Mouse (Mus musculus) embryonic facial prominence, embryonic 12.5 days (tissue): Measurements from ENCODE around the gene Myo1f. TPM values are rescaled to one million over a fixed set of nuclear protein-coding genes. Genes with fewer than 3 reads are reported as not detected.

ENCODE experiments used
- ATAC-seq: fragments of 200-750 bp; cut with Nextera tagmentation; 2 replicates; pipeline ENCODE4 v1.8.0; 2017; ENCODE audit not compliant: insufficient number of reproducible peaks, insufficient read depth, low FRiP score, low TSS enrichment
- H3K27ac ChIP-seq: fragments of 300-500 bp; sonication (generic); 2 replicates; pipeline ENCODE4 v1.5.1; 2016; ENCODE audit warnings: mild to moderate bottlenecking
- H3K27me3 ChIP-seq: fragments of 300-500 bp; sonication (generic); 2 replicates; pipeline ENCODE4 v1.6.1; 2016; ENCODE audit warnings: mild to moderate bottlenecking, moderate library complexity
- H3K36me3 ChIP-seq: fragments of 300-500 bp; sonication (generic); 2 replicates; pipeline ENCODE4 v1.6.1; 2016; ENCODE audit warnings: mild to moderate bottlenecking
- H3K4me1 ChIP-seq: fragments of 300-500 bp; sonication (generic); 2 replicates; pipeline ENCODE4 v1.6.1; 2016
- H3K4me2 ChIP-seq: fragments of 300-500 bp; sonication (generic); replicated peaks from 2 replicates; pipeline ENCODE4 v1.6.1; 2016; ENCODE audit warnings: mild to moderate bottlenecking, moderate library complexity
- H3K4me3 ChIP-seq: fragments of 300-500 bp; sonication (generic); 2 replicates; pipeline ENCODE4 v1.5.1; 2016; ENCODE audit warnings: mild to moderate bottlenecking
- H3K9ac ChIP-seq: fragments of 300-500 bp; sonication (generic); 2 replicates; pipeline ENCODE4 v1.6.1; 2016; ENCODE audit warnings: mild to moderate bottlenecking, moderate library complexity
- H3K9me3 ChIP-seq: fragments of 300-500 bp; sonication (generic); 2 replicates; pipeline ENCODE4 v1.6.1; 2016; ENCODE audit warnings: mild to moderate bottlenecking, moderate library complexity
- WGBS: fragments of 180-500 bp; shearing (Covaris S2); methylation state at CpG from one replicate; pipeline ENCODE4 v1.1.7; 2016; 5-methylcytosine and 5-hydroxymethylcytosine counted together
- polyA plus RNA-seq: library from polyadenylated mRNA; unstranded; fragments of >200 nt; fragmentation: Nextera tagmentation; extraction: Ambion mirVana; gene quantifications from 2 replicates; pipeline ENCODE4 v1.2.1, GENCODE M21; 2016

Gene Myo1f
- polyA plus RNA-seq, 1 experiment from 2014 or later = 3.6 TPM

- Histone ChIP-seq H3K27me3 (no peaks in the 10 kb centered on the region), H3K27ac (no peak overlapping the region), H3K9ac (no peak overlapping the region), H3K9me3 (no peaks in the 10 kb centered on the region), H3K4me3 (no peak overlapping the region), H3K36me3 (peaks cover 67% of the 10 kb centered on the region), H3K4me1 (no peaks in the 10 kb centered on the region), H3K4me2 (no peak overlapping the region)
- WGBS = 85% methylated on average over 3 of the region's 3 CpGs
- no peak for ATAC-seq
Observed at GRCm38 (mm10) chr17:33539106-33539675, 16.3 kb upstream of the Myo1f start.

GRCm38 (mm10) chr17:33539878-33540277 lies 15.6 kb upstream of the Myo1f start:
- Histone ChIP-seq H3K4me1 (no peaks in the 10 kb centered on the region), H3K36me3 (peaks cover 67% of the 10 kb centered on the region), H3K4me3 (no peak overlapping the region), H3K27me3 (no peaks in the 10 kb centered on the region), H3K9me3 (no peaks in the 10 kb centered on the region), H3K27ac (no peak overlapping the region), H3K9ac (no peak overlapping the region), H3K4me2 (no peak overlapping the region)
- ATAC-seq = no peak
- WGBS = 90% methylated on average over 4 of the region's 4 CpGs

- no peak overlapping the region for H3K4me2 ChIP-seq
- no peaks in the 10 kb centered on the region for H3K4me1 ChIP-seq
- H3K4me3 ChIP-seq = no peak overlapping the region
- no peak overlapping the region for H3K27ac ChIP-seq
- no peaks in the 10 kb centered on the region for H3K27me3 ChIP-seq
- no peaks in the 10 kb centered on the region for H3K9me3 ChIP-seq
- ATAC-seq = no peak
- peaks cover 83% of the 10 kb centered on the region for H3K36me3 ChIP-seq
- no peak overlapping the region for H3K9ac ChIP-seq
- WGBS = 94% methylated on average over 6 of the region's 6 CpGs
Observed at GRCm38 (mm10) chr17:33549212-33549611, 6.3 kb upstream of the Myo1f start.

GRCm38 (mm10) chr17:33550388-33550787 lies 5.1 kb upstream of the Myo1f start:
- no peak overlapping the region for H3K27ac ChIP-seq
- no peaks in the 10 kb centered on the region for H3K27me3 ChIP-seq
- H3K9ac ChIP-seq = 0 out of 2 replicates have a peak overlapping the region, but pooled peaks have one; percentile 10
- ATAC-seq = no peak
- H3K9me3 ChIP-seq = no peaks in the 10 kb centered on the region
- no peak overlapping the region for H3K4me2 ChIP-seq
- no peaks in the 10 kb centered on the region for H3K4me1 ChIP-seq
- WGBS = 90% methylated on average over 10 of the region's 10 CpGs
- no peak overlapping the region for H3K4me3 ChIP-seq
- H3K36me3 ChIP-seq = peaks cover 72% of the 10 kb centered on the region

- H3K4me1 ChIP-seq = no peaks in the 10 kb centered on the region
- H3K27me3 ChIP-seq = no peaks in the 10 kb centered on the region
- no peak overlapping the region for H3K9ac ChIP-seq
- H3K4me3 ChIP-seq = no peak overlapping the region
- peaks cover 60% of the 10 kb centered on the region for H3K36me3 ChIP-seq
- H3K4me2 ChIP-seq = no peak overlapping the region
- H3K27ac ChIP-seq = no peak overlapping the region
- WGBS = 92% methylated on average over 4 of the region's 4 CpGs
- H3K9me3 ChIP-seq = no peaks in the 10 kb centered on the region
- no peak for ATAC-seq
Observed at GRCm38 (mm10) chr17:33552113-33552512, 3.4 kb upstream of the Myo1f start.

GRCm38 (mm10) chr17:33552964-33553363 lies 2.5 kb upstream of the Myo1f start:
- Histone ChIP-seq H3K27ac (no peak overlapping the region), H3K9ac (no peak overlapping the region), H3K4me1 (no peaks in the 10 kb centered on the region), H3K4me2 (no peak overlapping the region), H3K9me3 (no peaks in the 10 kb centered on the region), H3K4me3 (no peak overlapping the region), H3K27me3 (no peaks in the 10 kb centered on the region), H3K36me3 (peaks cover 52% of the 10 kb centered on the region)
- 0 out of 2 replicates have a peak, but pooled peaks have one; percentile 43 for ATAC-seq
- 41% methylated on average over 4 of the region's 4 CpGs for WGBS

- no peak overlapping the region for H3K4me3 ChIP-seq
- no peak overlapping the region for H3K4me2 ChIP-seq
- no peak overlapping the region for H3K27ac ChIP-seq
- H3K27me3 ChIP-seq = no peaks in the 10 kb centered on the region
- no peak for ATAC-seq
- no peaks in the 10 kb centered on the region for H3K9me3 ChIP-seq
- no peak overlapping the region for H3K9ac ChIP-seq
- H3K4me1 ChIP-seq = no peaks in the 10 kb centered on the region
- WGBS = 87% methylated on average over 1 of the region's 1 CpGs
- H3K36me3 ChIP-seq = peaks cover 37% of the 10 kb centered on the region
Observed at GRCm38 (mm10) chr17:33554536-33554935, 971 bp upstream of the Myo1f start.

GRCm38 (mm10) chr17:33557922-33558321 lies 2.4 kb downstream of the Myo1f start:
- Histone ChIP-seq H3K4me3 (no peak overlapping the region), H3K4me2 (no peak overlapping the region), H3K9ac (no peak overlapping the region), H3K27me3 (no peaks in the 10 kb centered on the region), H3K27ac (no peak overlapping the region), H3K36me3 (peaks cover 10% of the 10 kb centered on the region), H3K9me3 (no peaks in the 10 kb centered on the region), H3K4me1 (no peaks in the 10 kb centered on the region)
- ATAC-seq = no peak
- 78% methylated on average over 4 of the region's 4 CpGs for WGBS

- ATAC-seq = no peak
- no peaks in the 10 kb centered on the region for H3K27me3 ChIP-seq
- 71% methylated on average over 2 of the region's 2 CpGs for WGBS
Observed at GRCm38 (mm10) chr17:33563527-33564076, 8.1 kb downstream of the Myo1f start.

GRCm38 (mm10) chr17:33564599-33564998 lies 9.1 kb downstream of the Myo1f start:
- Histone ChIP-seq H3K4me1 (no peaks in the 10 kb centered on the region), H3K9me3 (no peaks in the 10 kb centered on the region), H3K9ac (no peak overlapping the region), H3K4me2 (no peak overlapping the region), H3K36me3 (no peaks in the 10 kb centered on the region), H3K27ac (no peak overlapping the region), H3K27me3 (no peaks in the 10 kb centered on the region), H3K4me3 (no peak overlapping the region)
- 45% methylated on average over 1 of the region's 1 CpGs for WGBS
- ATAC-seq = no peak

More at GRCm38 (mm10) chr17:33563527-33564076, 8.1 kb downstream of the Myo1f start:
- Histone ChIP-seq H3K9me3 (no peaks in the 10 kb centered on the region), H3K4me2 (no peak overlapping the region), H3K4me1 (no peaks in the 10 kb centered on the region), H3K27ac (no peak overlapping the region), H3K9ac (no peak overlapping the region), H3K36me3 (no peaks in the 10 kb centered on the region), H3K4me3 (no peak overlapping the region)

- WGBS = 72% methylated on average over 2 of the region's 2 CpGs
- no peaks in the 10 kb centered on the region for H3K36me3 ChIP-seq
- H3K9ac ChIP-seq = no peak overlapping the region
- no peak overlapping the region for H3K27ac ChIP-seq
- H3K4me1 ChIP-seq = no peaks in the 10 kb centered on the region
- ATAC-seq = no peak
- H3K4me2 ChIP-seq = no peak overlapping the region
- no peaks in the 10 kb centered on the region for H3K9me3 ChIP-seq
- no peak overlapping the region for H3K4me3 ChIP-seq
- no peaks in the 10 kb centered on the region for H3K27me3 ChIP-seq
Observed at GRCm38 (mm10) chr17:33566182-33566581, 10.7 kb downstream of the Myo1f start.

- H3K27ac ChIP-seq = no peak overlapping the region
- no peaks in the 10 kb centered on the region for H3K36me3 ChIP-seq
- no peaks in the 10 kb centered on the region for H3K27me3 ChIP-seq
- H3K9ac ChIP-seq = no peak overlapping the region
- no peaks in the 10 kb centered on the region for H3K4me1 ChIP-seq
- no peak overlapping the region for H3K4me3 ChIP-seq
- no peak for ATAC-seq
- H3K9me3 ChIP-seq = no peaks in the 10 kb centered on the region
- WGBS = 89% methylated on average over 4 of the region's 4 CpGs
- H3K4me2 ChIP-seq = no peak overlapping the region
Observed at GRCm38 (mm10) chr17:33584061-33584460, 28.6 kb downstream of the Myo1f start.
